Mouse (Mus musculus) stomach, postnatal 0 days (tissue): ENCODE data around the gene Slco3a1.

Source experiments
- CTCF ChIP-seq: IDR thresholded peaks from 2 replicates; pipeline ENCODE4 v1.5.1; 2016; ENCODE audit warnings: antibody characterized with exemption, low read depth, mild to moderate bottlenecking, moderate library complexity
- EP300 ChIP-seq: optimal IDR thresholded peaks from 2 replicates; pipeline ENCODE3; 2016; ENCODE audit warnings: antibody characterized with exemption

DNA sequence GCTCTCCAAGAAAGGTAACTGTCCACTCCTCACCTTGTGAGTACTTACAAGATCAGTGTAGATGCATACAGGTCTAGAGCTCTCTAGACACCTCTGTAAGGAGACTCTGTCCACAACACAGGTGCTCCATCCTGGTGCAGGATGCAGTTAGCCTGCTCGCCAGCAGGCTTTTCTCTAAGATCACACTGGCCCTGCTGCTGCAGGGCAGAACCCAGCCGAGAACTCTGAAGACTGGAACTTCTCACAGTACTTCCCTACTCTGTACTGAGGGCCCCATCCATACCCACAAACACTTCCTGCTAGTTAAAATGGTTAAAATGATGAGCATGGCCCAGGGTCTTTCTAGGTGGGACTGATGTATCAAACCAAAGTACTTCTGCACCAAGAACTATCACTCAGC, 24.7 kb downstream of the Slco3a1 start:
- TF ChIP-seq EP300 (no peak), CTCF (no peak)
